Mouse (Mus musculus): ENCODE results near the gene Dis3l. TPM values are rescaled to one million over a fixed set of nuclear protein-coding genes. Genes with fewer than 3 reads are reported as not detected.

Dis3l gene
- 8.5 and 9.1 TPM in 2 replicates for polyA plus RNA-seq (2012; rRNA removed; ENCODE audit: low replicate concordance)

DNA sequence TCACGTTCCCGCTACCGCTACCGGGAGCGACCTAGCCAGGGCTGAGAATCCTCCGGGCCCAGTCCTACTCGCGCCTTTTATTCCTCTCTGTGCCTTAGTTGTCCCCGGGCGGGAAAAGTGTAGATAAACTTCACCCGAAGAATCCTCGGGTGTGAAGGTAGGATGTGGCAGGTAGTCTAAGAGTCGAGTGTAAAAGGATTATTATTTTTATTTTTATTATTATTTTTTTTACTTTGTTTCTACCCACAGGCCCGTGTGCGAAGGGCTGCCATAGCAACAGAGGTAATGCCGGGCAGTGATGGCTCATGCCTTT, at the start of gene Dis3l:
Gene Dis3l (minus strand): TSS at position 35 of the 313 bp plus-strand sequence.

DNA sequence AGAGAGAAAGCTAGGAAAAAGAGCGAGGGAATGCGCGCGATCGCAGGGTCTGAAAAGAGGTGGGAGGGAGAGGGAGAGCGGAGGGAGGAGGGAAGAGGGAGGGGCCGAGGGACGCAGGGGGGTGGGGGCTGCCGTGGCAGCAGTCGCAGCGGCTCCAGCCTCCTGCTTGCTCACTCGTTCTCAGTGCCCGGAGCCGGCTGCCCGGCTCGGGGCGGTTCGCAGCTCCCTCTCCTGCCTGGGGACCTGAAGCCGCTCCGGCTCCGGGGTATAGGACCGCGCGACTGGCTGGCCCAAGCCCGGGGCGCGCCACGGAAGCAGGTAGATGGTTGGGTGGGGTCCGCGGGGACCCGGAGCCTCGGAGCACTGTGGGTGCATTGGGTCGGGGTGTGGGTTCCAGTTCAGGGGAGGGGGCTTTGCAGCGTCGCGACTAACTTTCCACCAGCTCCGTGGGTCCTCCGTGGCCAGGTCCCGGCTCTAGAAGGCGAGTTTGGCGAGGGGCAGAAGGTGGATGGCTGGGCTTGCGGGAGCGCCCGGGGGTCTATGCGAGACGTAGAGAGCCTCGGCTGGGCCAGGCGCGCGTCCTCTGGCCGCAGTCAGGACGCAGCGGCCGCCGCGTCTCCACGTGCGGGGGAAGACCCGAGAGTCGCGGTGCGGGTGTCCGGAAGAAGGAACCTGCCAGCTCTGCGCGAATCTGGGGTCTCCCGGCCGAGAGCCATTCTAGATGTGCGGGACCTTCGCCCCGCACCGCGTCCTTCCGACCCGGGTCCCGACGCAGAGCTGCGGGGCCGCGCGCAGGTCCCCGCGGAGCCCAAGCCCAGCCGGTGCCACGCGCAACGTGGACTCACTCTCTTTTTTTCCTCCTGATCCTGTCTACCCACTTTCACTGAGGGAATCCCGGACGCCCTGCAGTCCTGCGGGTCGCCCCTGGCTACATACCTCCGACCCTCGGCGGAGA, 44.7 kb upstream of the Dis3l start, which contains the start of gene Megf11:
Gene Megf11 (plus strand): TSS at position 116 of the 955 bp plus-strand sequence.

DNA sequence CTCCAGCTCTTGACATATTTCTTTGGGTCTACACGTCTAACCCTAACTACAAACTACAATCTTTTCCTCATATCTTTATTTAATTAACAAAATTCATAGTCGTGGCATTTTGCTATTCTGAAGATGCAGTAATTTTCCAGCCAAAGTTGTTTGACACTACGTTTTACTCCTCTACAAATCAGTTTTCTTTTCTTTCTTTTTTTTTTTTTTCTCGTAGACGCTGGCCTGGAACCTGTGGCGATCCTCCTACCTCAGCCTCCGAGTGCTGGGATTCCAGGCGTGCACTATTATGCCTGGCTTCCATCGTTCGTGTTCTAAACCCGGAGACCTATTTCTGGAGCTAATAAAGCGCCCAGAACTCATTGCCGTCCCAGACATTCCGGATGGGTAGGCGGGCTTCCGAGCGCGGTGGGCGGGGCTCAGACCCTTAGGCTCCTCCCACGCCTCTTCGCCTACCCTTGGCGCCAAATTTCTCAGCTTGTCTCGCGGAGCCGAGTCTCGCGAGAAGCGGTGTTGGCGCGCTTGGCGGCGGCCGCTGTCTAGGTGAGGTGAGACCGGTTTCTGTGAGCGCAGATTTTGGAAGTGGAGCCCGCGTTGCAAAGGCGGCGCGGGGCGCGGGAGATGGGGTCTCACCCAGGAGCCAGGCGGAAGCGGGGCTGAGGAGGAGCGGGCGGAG, 59.8 kb downstream of the Dis3l start, which contains the start of gene Tipin:
Gene Tipin (plus strand): TSS at position 477 of the 676 bp plus-strand sequence.

Other genes with a start within 250 kb of the Dis3l start
- gene Lctl, start 224.1 kb downstream of the Dis3l start, polyA plus RNA-seq (2012; rRNA removed; ENCODE audit: low replicate concordance): 0.42 and 0.43 TPM in 2 replicates
- 0.36 and 1.0 TPM in 2 replicates for gene Zwilch, start 168.2 kb downstream of the Dis3l start, polyA plus RNA-seq (2012; rRNA removed; ENCODE audit: low replicate concordance)
- 84.7 and 125 TPM in 2 replicates for gene Rpl4, start 167.9 kb downstream of the Dis3l start, polyA plus RNA-seq (2012; rRNA removed; ENCODE audit: low replicate concordance)
- gene Snapc5, start 162.0 kb downstream of the Dis3l start, polyA plus RNA-seq (2012; rRNA removed; ENCODE audit: low replicate concordance): 2.4 and 3.4 TPM in 2 replicates
- gene Uchl4, start 106.1 kb downstream of the Dis3l start, polyA plus RNA-seq (2012; rRNA removed; ENCODE audit: low replicate concordance): not detected in 2 replicates
- gene Map2k1, start 87.7 kb downstream of the Dis3l start, polyA plus RNA-seq (2012; rRNA removed; ENCODE audit: low replicate concordance): 30.8 and 48.7 TPM in 2 replicates
- 0.49 and 0.52 TPM in 2 replicates for gene Tipin, start 59.7 kb downstream of the Dis3l start, polyA plus RNA-seq (2012; rRNA removed; ENCODE audit: low replicate concordance)
- gene Megf11, start 44.3 kb upstream of the Dis3l start, polyA plus RNA-seq (2012; rRNA removed; ENCODE audit: low replicate concordance): 0.05 and 1.2 TPM in 2 replicates